Mouse (Mus musculus): Measurements from ENCODE around the gene Tnrc6b. TPM values are rescaled to one million over a fixed set of nuclear protein-coding genes. Genes with fewer than 3 reads are reported as not detected.

The Tnrc6b gene
- total and polyA plus RNA-seq, 2 experiments: 7.3 to 18.2 TPM

DNA sequence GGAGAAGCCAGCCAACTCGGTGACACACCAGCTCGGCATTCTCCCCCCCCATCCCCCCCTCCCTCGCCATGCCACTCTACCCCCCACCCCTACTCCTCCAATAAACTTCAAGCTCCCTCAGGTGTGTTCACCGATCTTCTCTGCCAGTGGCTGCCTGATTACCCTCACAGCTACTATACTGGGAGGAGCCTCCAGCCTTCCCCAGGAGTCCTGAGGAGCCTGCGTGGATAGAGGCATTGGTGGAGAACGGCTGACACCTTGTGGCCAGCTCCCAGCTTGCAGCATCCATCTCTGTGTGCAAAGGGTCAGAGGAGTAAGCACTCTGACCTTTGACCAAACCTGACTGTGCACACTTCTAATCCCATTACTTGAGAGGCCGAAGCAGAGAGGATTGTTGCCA lies 6.8 kb upstream of the Tnrc6b start:
- H3K9ac ChIP-seq (ENCODE audit: low read depth, low read length): no peak overlapping the region
- peaks cover 5% of the 10 kb centered on the region for H3K4me1 ChIP-seq (ENCODE audit: control insufficient read depth, insufficient read depth, low read length)
- peak; percentile 98 for TF ChIP-seq CTCF (IDR thresholded peaks at IDR 0.05; ENCODE audit: low read depth, low read length)
- TF ChIP-seq POLR2A (IDR thresholded peaks at IDR 0.05; ENCODE audit: extremely low read depth, insufficient read depth, low read length): no peak
- no peak overlapping the region for H3K4me3 ChIP-seq (ENCODE audit: insufficient read depth, low read depth, low read length)
- H3K27me3 ChIP-seq (ENCODE audit: control insufficient read depth, insufficient read depth, low read length): no peaks in the 10 kb centered on the region
- no peaks in the 10 kb centered on the region for H3K79me2 ChIP-seq (ENCODE audit: control insufficient read depth, insufficient read depth, low read length)
- H3K27ac ChIP-seq (replicated peaks; ENCODE audit: insufficient read depth, low read depth, low read length): no peak overlapping the region
- H3K36me3 ChIP-seq (ENCODE audit: control insufficient read depth, insufficient read depth, low read length): no peaks in the 10 kb centered on the region
- 7% methylated on average over 7 of the region's 7 CpGs for WGBS
- peak; percentile 86 for DNase-seq (ENCODE audit: extremely low read depth, low read depth, low spot score)

DNA sequence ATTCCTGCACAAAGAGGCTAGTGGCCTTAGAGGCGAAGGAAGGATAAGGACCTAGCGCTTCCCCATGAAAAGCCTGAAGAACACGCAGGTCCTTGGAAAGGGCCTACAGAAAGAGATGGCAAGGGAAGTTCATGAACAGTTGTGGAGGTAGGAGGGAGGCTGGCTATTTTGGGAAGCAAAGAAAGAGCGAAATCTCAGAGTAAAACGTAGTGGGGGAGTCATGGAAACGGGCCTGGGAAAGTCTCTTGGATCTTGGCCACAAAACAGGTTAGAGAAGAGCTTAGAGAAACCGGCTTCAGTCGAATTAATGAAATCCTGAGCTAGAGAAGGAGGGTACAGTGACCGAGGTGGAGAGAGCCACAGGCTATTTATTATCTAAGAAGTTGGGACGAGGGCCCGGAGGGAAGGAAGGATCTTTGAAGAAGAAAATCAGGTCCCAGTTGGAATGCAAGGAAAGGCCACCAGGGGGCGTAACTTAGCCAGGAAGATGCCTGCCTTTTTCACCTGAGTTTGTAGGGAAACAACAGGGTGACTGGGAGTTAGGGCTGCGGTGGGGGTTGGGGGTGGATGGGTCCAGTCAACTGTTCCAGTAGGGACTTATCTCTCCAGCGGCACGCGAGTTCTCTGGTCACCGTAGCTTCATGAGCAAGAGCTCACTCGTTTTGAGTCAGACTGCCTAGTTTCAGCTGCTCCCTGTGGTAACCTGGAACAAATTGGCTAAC lies 5.1 kb upstream of the Tnrc6b start:
- Histone ChIP-seq H3K4me1 (ENCODE audit: control insufficient read depth, insufficient read depth, low read length) (peaks cover 9% of the 10 kb centered on the region), H3K36me3 (ENCODE audit: control insufficient read depth, insufficient read depth, low read length) (no peaks in the 10 kb centered on the region), H3K27me3 (ENCODE audit: control insufficient read depth, insufficient read depth, low read length) (no peaks in the 10 kb centered on the region), H3K4me3 (ENCODE audit: insufficient read depth, low read depth, low read length) (peak overlapping the region; percentile 16; the same call in 1 of the 2 replicates), H3K79me2 (ENCODE audit: control insufficient read depth, insufficient read depth, low read length) (no peaks in the 10 kb centered on the region), H3K9ac (ENCODE audit: low read depth, low read length) (peak overlapping the region; percentile 20; the same call in 1 of the 2 replicates), H3K27ac (replicated peaks; ENCODE audit: insufficient read depth, low read depth, low read length) (no peak overlapping the region)
- TF ChIP-seq POLR2A (IDR thresholded peaks at IDR 0.05; ENCODE audit: extremely low read depth, insufficient read depth, low read length) (no peak), CTCF (IDR thresholded peaks at IDR 0.05; ENCODE audit: low read depth, low read length) (peak; percentile 80)
- 28% methylated on average over 18 of the region's 18 CpGs for WGBS
- DNase-seq (ENCODE audit: extremely low read depth, low read depth, low spot score): peak; percentile 72

DNA sequence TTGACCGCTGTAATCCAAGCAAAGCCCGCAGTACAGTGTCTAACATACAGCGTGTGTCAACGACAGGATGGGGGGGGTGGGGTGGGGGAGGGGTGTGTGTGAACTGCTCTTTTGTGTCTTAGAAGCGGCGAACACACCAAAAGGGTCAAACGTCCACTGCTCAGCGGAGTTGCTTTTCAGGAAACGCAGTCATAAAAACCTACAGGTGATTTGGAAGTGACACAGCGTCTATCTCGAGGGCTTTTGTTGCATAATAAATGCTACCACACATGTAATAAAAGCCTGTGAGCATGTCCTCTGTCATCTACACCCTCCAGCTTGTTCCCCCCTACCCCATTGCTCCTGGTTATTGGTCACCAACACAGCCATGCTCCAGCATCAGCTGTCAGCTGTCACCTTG lies 4.5 kb upstream of the Tnrc6b start:
- Histone ChIP-seq H3K27ac (replicated peaks; ENCODE audit: insufficient read depth, low read depth, low read length) (0 out of 2 replicates have a peak overlapping the region, but pooled peaks have one; percentile 9), H3K9ac (ENCODE audit: low read depth, low read length) (peak overlapping the region; percentile 20; the same call in 1 of the 2 replicates)
- 2% methylated on average over 11 of the region's 11 CpGs for WGBS

DNA sequence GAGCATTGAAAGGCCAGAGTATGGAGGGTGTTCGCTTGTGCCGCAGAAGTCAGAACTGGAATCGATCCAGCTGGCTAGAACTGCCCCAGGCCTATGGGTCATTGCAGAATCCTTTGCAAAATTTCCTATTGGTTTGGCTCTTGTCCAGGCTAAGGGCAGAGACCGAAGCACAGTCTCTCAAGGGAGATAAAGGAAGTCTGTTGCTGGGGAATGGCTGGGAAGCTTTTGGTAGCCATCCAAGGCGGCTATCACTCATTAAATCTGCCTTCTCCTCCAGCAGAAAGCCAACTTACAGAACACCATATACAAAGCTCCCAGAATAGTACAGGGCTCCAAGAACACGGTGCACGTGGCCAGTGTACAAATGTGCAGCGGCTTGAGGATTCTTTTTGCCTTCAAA lies 4.0 kb upstream of the Tnrc6b start:
- no peak overlapping the region for H3K4me3 ChIP-seq (ENCODE audit: insufficient read depth, low read depth, low read length)
- TF ChIP-seq POLR2A (IDR thresholded peaks at IDR 0.05; ENCODE audit: extremely low read depth, insufficient read depth, low read length) (no peak), CTCF (IDR thresholded peaks at IDR 0.05; ENCODE audit: low read depth, low read length) (no peak)
- H3K79me2 ChIP-seq (ENCODE audit: control insufficient read depth, insufficient read depth, low read length): peaks cover 9% of the 10 kb centered on the region
- H3K27me3 ChIP-seq (ENCODE audit: control insufficient read depth, insufficient read depth, low read length): no peaks in the 10 kb centered on the region
- H3K9ac ChIP-seq (ENCODE audit: low read depth, low read length): no peak overlapping the region
- no peaks in the 10 kb centered on the region for H3K36me3 ChIP-seq (ENCODE audit: control insufficient read depth, insufficient read depth, low read length)
- WGBS: 19% methylated on average over 8 of the region's 8 CpGs
- peaks cover 9% of the 10 kb centered on the region for H3K4me1 ChIP-seq (ENCODE audit: control insufficient read depth, insufficient read depth, low read length)
- DNase-seq (ENCODE audit: extremely low read depth, low read depth, low spot score): peak; percentile 89
- no peak overlapping the region for H3K27ac ChIP-seq (replicated peaks; ENCODE audit: insufficient read depth, low read depth, low read length)

More for the DNA sequence above, 4.5 kb upstream of the Tnrc6b start:
- H3K4me3 ChIP-seq (ENCODE audit: insufficient read depth, low read depth, low read length): no peak overlapping the region
- H3K79me2 ChIP-seq (ENCODE audit: control insufficient read depth, insufficient read depth, low read length): peaks cover 5% of the 10 kb centered on the region
- TF ChIP-seq POLR2A (IDR thresholded peaks at IDR 0.05; ENCODE audit: extremely low read depth, insufficient read depth, low read length): no peak
- TF ChIP-seq CTCF (IDR thresholded peaks at IDR 0.05; ENCODE audit: low read depth, low read length): no peak
- H3K36me3 ChIP-seq (ENCODE audit: control insufficient read depth, insufficient read depth, low read length): no peaks in the 10 kb centered on the region
- peaks cover 9% of the 10 kb centered on the region for H3K4me1 ChIP-seq (ENCODE audit: control insufficient read depth, insufficient read depth, low read length)
- H3K27me3 ChIP-seq (ENCODE audit: control insufficient read depth, insufficient read depth, low read length): no peaks in the 10 kb centered on the region
- DNase-seq (ENCODE audit: extremely low read depth, low read depth, low spot score): no peak

DNA sequence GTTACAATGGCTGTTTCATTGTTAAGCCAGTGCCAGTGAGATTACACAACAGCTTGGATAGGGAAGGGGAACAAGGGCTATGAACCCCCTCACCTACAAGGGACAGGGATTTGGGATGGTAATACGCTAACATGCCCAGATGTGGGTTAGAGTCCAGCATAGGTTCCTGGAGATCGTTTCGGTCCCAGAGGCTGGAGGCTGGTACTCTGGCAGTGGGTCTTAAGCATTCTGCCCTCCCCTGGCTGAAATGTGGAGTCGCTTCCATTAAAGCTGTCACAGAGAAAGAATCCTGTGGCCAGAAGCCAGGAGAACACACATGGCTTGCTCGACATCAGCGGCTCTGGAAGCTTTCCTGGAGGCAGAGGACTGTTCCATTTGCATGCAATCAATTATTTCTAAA lies 1.5 kb upstream of the Tnrc6b start:
- peaks cover 17% of the 10 kb centered on the region for H3K4me1 ChIP-seq (ENCODE audit: control insufficient read depth, insufficient read depth, low read length)
- TF ChIP-seq POLR2A (IDR thresholded peaks at IDR 0.05; ENCODE audit: extremely low read depth, insufficient read depth, low read length): no peak
- peak; percentile 37; the same call in 1 of the 2 replicates for TF ChIP-seq CTCF (IDR thresholded peaks at IDR 0.05; ENCODE audit: low read depth, low read length)
- no peaks in the 10 kb centered on the region for H3K27me3 ChIP-seq (ENCODE audit: control insufficient read depth, insufficient read depth, low read length)
- 16% methylated on average over 6 of the region's 6 CpGs for WGBS
- H3K4me3 ChIP-seq (ENCODE audit: insufficient read depth, low read depth, low read length): no peak overlapping the region
- no peak overlapping the region for H3K9ac ChIP-seq (ENCODE audit: low read depth, low read length)
- peaks cover 17% of the 10 kb centered on the region for H3K79me2 ChIP-seq (ENCODE audit: control insufficient read depth, insufficient read depth, low read length)
- peak; percentile 89 for DNase-seq (ENCODE audit: extremely low read depth, low read depth, low spot score)
- H3K36me3 ChIP-seq (ENCODE audit: control insufficient read depth, insufficient read depth, low read length): no peaks in the 10 kb centered on the region
- peak overlapping the region; percentile 54 for H3K27ac ChIP-seq (replicated peaks; ENCODE audit: insufficient read depth, low read depth, low read length)

DNA sequence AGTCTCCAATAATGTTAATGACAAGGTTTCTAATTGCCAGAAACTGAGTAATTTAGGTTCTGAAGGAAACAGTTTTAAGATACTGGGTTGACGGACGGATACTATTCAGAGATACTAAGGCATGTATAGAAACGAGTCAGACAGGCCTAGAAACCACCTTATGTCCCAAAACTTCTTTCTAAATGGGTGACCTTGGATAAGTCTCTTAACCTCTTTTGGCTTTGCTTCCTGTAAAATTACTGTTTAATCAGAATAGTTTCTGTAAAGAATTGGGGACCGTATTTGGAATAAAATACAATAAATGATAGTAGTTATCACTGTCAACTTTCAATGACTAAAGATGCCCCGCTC lies 881 bp upstream of the Tnrc6b start:
- H3K36me3 ChIP-seq (ENCODE audit: control insufficient read depth, insufficient read depth, low read length): no peaks in the 10 kb centered on the region
- no peaks in the 10 kb centered on the region for H3K27me3 ChIP-seq (ENCODE audit: control insufficient read depth, insufficient read depth, low read length)
- H3K27ac ChIP-seq (replicated peaks; ENCODE audit: insufficient read depth, low read depth, low read length): peak overlapping the region; percentile 95; the same call in 1 of the 2 replicates
- H3K9ac ChIP-seq (ENCODE audit: low read depth, low read length): no peak overlapping the region
- TF ChIP-seq POLR2A (IDR thresholded peaks at IDR 0.05; ENCODE audit: extremely low read depth, insufficient read depth, low read length): no peak
- TF ChIP-seq CTCF (IDR thresholded peaks at IDR 0.05; ENCODE audit: low read depth, low read length): no peak
- H3K4me3 ChIP-seq (ENCODE audit: insufficient read depth, low read depth, low read length): no peak overlapping the region
- peaks cover 17% of the 10 kb centered on the region for H3K4me1 ChIP-seq (ENCODE audit: control insufficient read depth, insufficient read depth, low read length)
- WGBS: 13% methylated on average over 5 of the region's 5 CpGs
- H3K79me2 ChIP-seq (ENCODE audit: control insufficient read depth, insufficient read depth, low read length): peaks cover 17% of the 10 kb centered on the region
- no peak for DNase-seq (ENCODE audit: extremely low read depth, low read depth, low spot score)
